Mouse (Mus musculus) megakaryocyte, adult 5-6 weeks (primary cell): ENCODE measurements around the gene Vstm2l. TPM values are rescaled to one million over a fixed set of nuclear protein-coding genes. Genes with fewer than 3 reads are reported as not detected.
A peak's percentile ranks its signal among the peaks of the same experiment; 100 is the strongest.

Experiments used
- ATAC-seq: 2 replicates; pipeline ENCODE4 v1.8.0; 2016; ENCODE audit warnings: mild to moderate bottlenecking, inconsistent platforms; ENCODE audit not compliant: poor library complexity, severe bottlenecking
- total RNA-seq, 2 experiments: library from RNA; stranded (forward) in 1 of 2; stranded (reverse) in 1 of 2; fragments of 153-499, 151-499 nt in 1 of 2; fragments of 221-1000, 200-1000 nt in 1 of 2; gene quantifications; 2 replicates each; pipeline versions ENCODE4 v1.2.3 to v1.2.4; 2015 to 2017

The Vstm2l gene
- total RNA-seq, 2 experiments from 2014 or later = not detected

GRCm38 (mm10) chr2:157927815-157928214, 13.4 kb downstream of the Vstm2l start:
- ATAC-seq = no peak

- no peak for ATAC-seq
Observed at GRCm38 (mm10) chr2:157932655-157933054, 18.2 kb downstream of the Vstm2l start.

- ATAC-seq = no peak
Observed at GRCm38 (mm10) chr2:157935444-157936171, 21.2 kb downstream of the Vstm2l start.

- ATAC-seq = no peak
Observed at GRCm38 (mm10) chr2:157936676-157937075, 22.2 kb downstream of the Vstm2l start.

GRCm38 (mm10) chr2:157940586-157941185, 26.2 kb downstream of the Vstm2l start:
- ATAC-seq = no peak

- ATAC-seq = peak; percentile 52
Observed at GRCm38 (mm10) chr2:157943514-157944155, 29.2 kb downstream of the Vstm2l start.

- no peak for ATAC-seq
Observed at GRCm38 (mm10) chr2:157944156-157944893, 29.9 kb downstream of the Vstm2l start.

GRCm38 (mm10) chr2:157953978-157954377, 39.5 kb downstream of the Vstm2l start:
- no peak for ATAC-seq

- no peak for ATAC-seq
Observed at GRCm38 (mm10) chr2:157957707-157958108, 43.3 kb downstream of the Vstm2l start.

GRCm38 (mm10) chr2:157967856-157968255, 53.4 kb downstream of the Vstm2l start:
- no peak for ATAC-seq

GRCm38 (mm10) chr2:157970124-157970523, 55.7 kb downstream of the Vstm2l start:
- ATAC-seq = no peak

- no peak for ATAC-seq
Observed at GRCm38 (mm10) chr2:157970669-157971068, 56.2 kb downstream of the Vstm2l start.

- no peak for ATAC-seq
Observed at GRCm38 (mm10) chr2:157974604-157975501, 60.4 kb downstream of the Vstm2l start.

GRCm38 (mm10) chr2:157975595-157975994, 61.1 kb downstream of the Vstm2l start:
- no peak for ATAC-seq

GRCm38 (mm10) chr2:157979241-157979640, 64.8 kb downstream of the Vstm2l start:
- ATAC-seq = no peak

GRCm38 (mm10) chr2:157982727-157983126, 68.3 kb downstream of the Vstm2l start:
- ATAC-seq = no peak

GRCm38 (mm10) chr2:157983276-157983675, 68.8 kb downstream of the Vstm2l start:
- ATAC-seq = no peak

GRCm38 (mm10) chr2:157985611-157986010, 71.2 kb downstream of the Vstm2l start:
- ATAC-seq = no peak

- no peak for ATAC-seq
Observed at GRCm38 (mm10) chr2:157986235-157986634, 71.8 kb downstream of the Vstm2l start.
